Mouse (Mus musculus): ENCODE measurements around the gene Btbd9. TPM values are rescaled to one million over a fixed set of nuclear protein-coding genes. Genes with fewer than 3 reads are reported as not detected.

Btbd9 gene
- polyA plus RNA-seq, 1 experiment, result 80.3 TPM

DNA sequence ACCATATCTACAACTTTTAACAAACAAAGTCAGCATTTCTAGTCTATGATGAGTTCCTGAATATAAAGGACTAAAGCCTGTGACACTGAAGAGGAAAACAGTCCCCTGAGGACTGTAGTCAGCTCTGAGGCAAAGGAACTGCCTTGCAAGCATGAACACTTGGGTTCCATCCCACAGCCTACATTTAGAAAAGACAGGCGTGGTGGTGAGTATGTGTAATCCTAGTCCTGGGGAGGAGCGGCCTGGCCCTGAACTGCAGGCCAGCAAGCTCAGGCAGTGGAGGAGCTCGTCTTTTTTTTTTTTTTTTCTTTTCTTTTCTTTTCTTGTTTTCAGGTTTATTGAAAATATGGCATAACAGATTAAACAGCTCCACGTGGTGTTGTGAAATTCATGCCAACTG is 181.0 kb downstream of the Btbd9 start:
- Histone ChIP-seq H3K4me1 (peaks cover 3% of the 10 kb centered on the region; the same call in 1 of the 2 replicates), H3K36me3 (replicated peaks; ENCODE audit: low read length) (no peaks in the 10 kb centered on the region), H3K4me3 (replicated peaks) (no peak overlapping the region), H3K9me3 (0 out of 2 replicates have a peak, but pooled peaks cover 2% of the 10 kb centered on the region), H3K27me3 (replicated peaks) (no peaks in the 10 kb centered on the region)
- TF ChIP-seq GATA1 (IDR thresholded peaks at IDR 0.05; ENCODE audit: borderline replicate concordance, low read length) (no peak), FLI1 (IDR thresholded peaks at IDR 0.05; ENCODE audit: low read length) (no peak)

DNA sequence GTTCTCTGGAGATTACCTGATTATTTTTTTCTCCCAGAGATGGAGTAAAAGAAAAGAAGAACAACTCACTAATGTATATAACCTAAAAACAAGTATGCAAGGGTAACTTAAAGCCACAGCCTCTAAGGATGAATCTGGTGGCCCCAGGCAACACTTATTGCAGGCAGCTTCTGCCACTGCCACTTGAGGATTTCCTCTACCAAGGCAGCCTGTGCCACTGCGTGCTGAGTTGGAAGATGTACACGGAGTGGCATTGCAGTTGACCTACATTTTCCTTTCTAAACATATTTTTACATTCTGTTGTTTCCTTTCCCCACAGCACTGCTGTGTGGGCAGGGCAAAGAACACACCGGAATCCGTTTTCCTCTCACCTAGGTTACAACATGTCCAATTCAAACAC is 184.3 kb downstream of the Btbd9 start:
- H3K9me3 ChIP-seq, result 0 out of 2 replicates have a peak, but pooled peaks cover 2% of the 10 kb centered on the region
- H3K4me1 ChIP-seq, result peaks cover 15% of the 10 kb centered on the region
- H3K36me3 ChIP-seq (replicated peaks; ENCODE audit: low read length), result no peaks in the 10 kb centered on the region
- no peak overlapping the region for H3K4me3 ChIP-seq (replicated peaks)
- no peak for TF ChIP-seq GATA1 (IDR thresholded peaks at IDR 0.05; ENCODE audit: borderline replicate concordance, low read length)
- no peak for TF ChIP-seq FLI1 (IDR thresholded peaks at IDR 0.05; ENCODE audit: low read length)
- H3K27me3 ChIP-seq (replicated peaks), result no peaks in the 10 kb centered on the region

DNA sequence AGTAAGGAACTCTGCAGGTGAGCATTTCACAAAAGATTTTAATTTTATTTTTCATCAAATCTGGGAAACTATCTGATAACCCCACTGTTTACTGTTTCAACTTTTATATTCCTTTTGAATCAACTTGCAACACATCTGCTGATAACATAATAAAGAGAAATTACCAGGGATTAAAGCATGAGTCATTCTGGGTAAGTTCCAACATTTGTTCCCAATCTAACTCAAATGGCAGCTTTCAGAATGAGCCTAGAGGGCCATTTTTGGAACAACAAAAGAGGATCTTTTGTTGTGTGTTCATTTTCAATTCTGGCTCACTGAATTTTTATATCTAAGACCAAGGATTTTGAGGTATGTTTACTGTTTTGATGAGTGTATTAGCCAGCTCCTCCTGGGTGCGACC is 185.1 kb downstream of the Btbd9 start:
- no peaks in the 10 kb centered on the region for H3K27me3 ChIP-seq (replicated peaks)
- H3K9me3 ChIP-seq, result 0 out of 2 replicates have a peak, but pooled peaks cover 2% of the 10 kb centered on the region
- no peak overlapping the region for H3K4me3 ChIP-seq (replicated peaks)
- TF ChIP-seq GATA1 (IDR thresholded peaks at IDR 0.05; ENCODE audit: borderline replicate concordance, low read length) (no peak), FLI1 (IDR thresholded peaks at IDR 0.05; ENCODE audit: low read length) (no peak)
- H3K36me3 ChIP-seq (replicated peaks; ENCODE audit: low read length), result no peaks in the 10 kb centered on the region
- H3K4me1 ChIP-seq, result peaks cover 15% of the 10 kb centered on the region

DNA sequence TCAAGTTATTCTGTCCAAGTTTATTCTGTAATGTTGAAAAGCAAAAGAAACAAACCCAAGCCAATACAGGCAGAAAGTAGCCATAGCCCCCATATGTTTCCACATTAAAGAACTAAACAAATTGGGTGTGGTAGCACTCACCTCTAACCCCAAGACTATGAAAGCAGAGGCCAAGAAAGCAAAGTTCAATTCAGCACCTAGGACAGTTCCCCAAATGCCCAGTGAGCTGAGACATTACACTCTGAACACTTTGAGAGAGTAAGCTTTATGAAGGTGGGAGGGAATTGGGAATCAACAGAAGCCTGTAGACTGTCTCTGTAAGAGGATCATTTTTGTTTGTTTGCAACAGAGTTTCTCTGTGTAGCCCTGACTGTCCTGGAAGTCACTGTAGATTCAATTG is 186.6 kb downstream of the Btbd9 start:
- 0 out of 2 replicates have a peak, but pooled peaks cover 2% of the 10 kb centered on the region for H3K9me3 ChIP-seq
- H3K4me3 ChIP-seq (replicated peaks), result no peak overlapping the region
- H3K36me3 ChIP-seq (replicated peaks; ENCODE audit: low read length), result no peaks in the 10 kb centered on the region
- TF ChIP-seq GATA1 (IDR thresholded peaks at IDR 0.05; ENCODE audit: borderline replicate concordance, low read length) (no peak), FLI1 (IDR thresholded peaks at IDR 0.05; ENCODE audit: low read length) (no peak)
- peaks cover 22% of the 10 kb centered on the region for H3K4me1 ChIP-seq
- H3K27me3 ChIP-seq (replicated peaks), result no peaks in the 10 kb centered on the region

DNA sequence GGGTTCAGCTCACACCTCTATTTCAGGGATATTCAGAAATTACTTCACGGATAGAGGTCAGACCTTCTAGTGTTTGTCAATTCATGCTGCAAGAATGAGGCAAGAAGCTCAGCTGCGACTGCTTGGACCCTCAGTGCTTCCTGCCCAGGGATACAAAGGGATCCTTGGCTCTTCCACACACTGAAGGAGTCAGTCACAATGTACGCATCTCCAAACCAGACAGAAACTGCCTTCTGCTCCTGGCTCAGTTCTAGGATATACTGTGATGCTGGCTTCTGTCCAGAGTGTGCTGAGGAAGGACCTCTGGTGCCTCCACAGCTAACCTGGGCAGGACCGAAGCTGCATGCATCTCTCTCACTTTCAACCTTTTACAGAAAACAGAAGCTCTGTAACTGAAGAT is 187.5 kb downstream of the Btbd9 start:
- peaks cover 23% of the 10 kb centered on the region for H3K4me1 ChIP-seq
- H3K36me3 ChIP-seq (replicated peaks; ENCODE audit: low read length), result no peaks in the 10 kb centered on the region
- H3K4me3 ChIP-seq (replicated peaks), result no peak overlapping the region
- H3K9me3 ChIP-seq, result 0 out of 2 replicates have a peak, but pooled peaks cover 2% of the 10 kb centered on the region
- H3K27me3 ChIP-seq (replicated peaks), result no peaks in the 10 kb centered on the region
- TF ChIP-seq FLI1 (IDR thresholded peaks at IDR 0.05; ENCODE audit: low read length) (no peak), GATA1 (IDR thresholded peaks at IDR 0.05; ENCODE audit: borderline replicate concordance, low read length) (no peak)

DNA sequence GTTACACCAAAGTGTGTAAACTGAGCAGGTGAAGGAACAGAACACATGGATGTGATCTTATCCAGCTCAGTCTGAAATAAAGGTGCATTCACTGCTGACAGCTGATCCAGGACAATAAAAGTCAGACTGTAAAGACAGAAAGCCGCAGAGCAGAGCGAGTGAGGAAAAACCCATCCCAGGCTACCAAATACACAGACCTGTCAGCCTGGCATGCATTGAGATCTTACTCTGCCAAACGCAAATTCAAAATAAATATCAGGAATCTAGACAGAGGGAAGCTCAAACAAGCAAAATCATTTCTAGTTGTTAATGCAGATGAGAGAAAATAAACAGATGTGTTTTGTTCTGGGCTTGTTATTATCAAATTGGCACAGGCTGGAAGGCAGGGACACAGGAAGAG is 187.9 kb downstream of the Btbd9 start:
- no peak overlapping the region for H3K4me3 ChIP-seq (replicated peaks)
- H3K27me3 ChIP-seq (replicated peaks), result no peaks in the 10 kb centered on the region
- H3K36me3 ChIP-seq (replicated peaks; ENCODE audit: low read length), result no peaks in the 10 kb centered on the region
- no peak for TF ChIP-seq FLI1 (IDR thresholded peaks at IDR 0.05; ENCODE audit: low read length)
- no peak for TF ChIP-seq GATA1 (IDR thresholded peaks at IDR 0.05; ENCODE audit: borderline replicate concordance, low read length)
- 0 out of 2 replicates have a peak, but pooled peaks cover 2% of the 10 kb centered on the region for H3K9me3 ChIP-seq
- peaks cover 23% of the 10 kb centered on the region for H3K4me1 ChIP-seq

DNA sequence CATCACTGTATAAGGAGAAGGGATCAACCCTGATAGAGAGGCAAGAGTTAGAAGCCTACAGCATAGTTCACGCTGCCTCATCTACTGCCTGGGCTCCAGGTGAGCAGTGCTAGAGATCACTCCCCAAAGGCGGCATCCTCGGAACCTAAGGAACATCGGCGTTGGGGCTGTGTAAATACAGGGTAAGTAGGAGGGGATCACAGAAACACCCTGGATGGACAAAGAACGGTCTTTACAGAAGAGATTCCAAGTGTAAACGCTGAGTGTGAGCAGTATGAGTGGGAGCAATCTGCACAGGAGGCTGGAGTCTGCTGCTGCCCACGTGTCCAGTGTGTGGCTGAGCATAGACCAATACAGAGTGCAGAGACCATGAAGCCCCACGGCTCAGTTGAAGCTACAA is 190.0 kb downstream of the Btbd9 start:
- H3K9me3 ChIP-seq, result 0 out of 2 replicates have a peak, but pooled peaks cover 2% of the 10 kb centered on the region
- peaks cover 31% of the 10 kb centered on the region for H3K4me1 ChIP-seq
- H3K4me3 ChIP-seq (replicated peaks), result no peak overlapping the region
- H3K27me3 ChIP-seq (replicated peaks), result no peaks in the 10 kb centered on the region
- H3K36me3 ChIP-seq (replicated peaks; ENCODE audit: low read length), result no peaks in the 10 kb centered on the region
- no peak for TF ChIP-seq FLI1 (IDR thresholded peaks at IDR 0.05; ENCODE audit: low read length)

DNA sequence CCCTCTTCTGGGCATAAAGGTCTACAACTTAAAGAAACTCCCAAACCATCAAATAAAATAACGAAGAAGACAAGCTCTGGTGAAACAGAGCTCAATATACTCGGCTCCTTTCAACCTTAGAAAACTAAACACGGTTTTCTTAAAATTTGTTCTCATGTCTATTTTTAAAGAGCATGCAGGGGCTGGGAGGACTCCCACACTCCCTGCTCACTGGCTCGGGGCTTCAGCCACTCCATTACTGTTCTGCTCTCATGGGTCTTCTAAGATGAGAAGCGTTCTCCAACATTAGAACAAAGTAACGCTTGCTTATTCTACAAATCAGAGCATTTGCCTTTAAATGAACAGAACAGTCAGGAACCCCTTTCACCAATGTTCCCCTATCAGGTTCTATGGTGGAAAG is 192.6 kb downstream of the Btbd9 start:
- TF ChIP-seq FLI1 (IDR thresholded peaks at IDR 0.05; ENCODE audit: low read length), result no peak
- Histone ChIP-seq H3K27me3 (replicated peaks) (no peaks in the 10 kb centered on the region), H3K36me3 (replicated peaks; ENCODE audit: low read length) (no peaks in the 10 kb centered on the region)

DNA sequence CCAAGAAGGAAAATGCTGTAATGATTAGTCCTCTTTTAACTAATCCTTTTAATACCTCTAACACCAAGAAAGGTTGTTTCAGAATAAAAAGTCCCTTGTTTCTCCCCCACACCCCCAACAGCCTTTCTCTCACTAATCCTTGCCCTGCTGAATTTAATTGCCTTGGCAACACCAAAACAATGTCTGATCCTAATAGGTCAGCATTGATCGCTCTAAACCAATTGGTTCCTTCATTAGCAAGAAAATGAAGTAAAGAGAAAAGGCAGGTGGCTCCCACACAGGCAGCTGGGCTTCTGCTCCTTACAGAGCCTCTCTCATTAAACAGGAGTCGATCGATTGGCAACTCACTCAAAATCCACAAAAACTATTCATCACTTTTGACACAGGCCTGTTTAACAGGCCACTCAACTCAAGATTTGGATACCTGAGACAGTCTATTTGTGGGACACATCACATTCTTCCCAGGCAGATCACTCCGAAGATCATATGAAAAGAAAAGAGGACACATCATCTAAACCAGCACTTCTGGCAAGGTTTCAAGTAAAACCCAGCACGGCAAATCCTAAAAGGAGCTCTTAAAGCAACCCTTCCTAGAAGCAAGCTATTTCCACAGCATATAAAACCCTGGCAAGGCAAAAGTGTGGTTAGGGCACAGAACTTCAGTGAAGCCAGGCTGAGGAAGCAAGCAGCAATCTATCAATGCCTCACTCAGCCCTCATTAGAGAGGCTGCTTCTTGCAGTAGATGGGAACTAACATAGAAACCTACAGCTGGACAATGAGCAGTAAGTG is 197.9 kb downstream of the Btbd9 start:
- no peaks in the 10 kb centered on the region for H3K27me3 ChIP-seq (replicated peaks)
- H3K9me3 ChIP-seq, result 0 out of 2 replicates have a peak, but pooled peaks cover 5% of the 10 kb centered on the region
- H3K4me1 ChIP-seq, result peaks cover 28% of the 10 kb centered on the region
- no peak for TF ChIP-seq FLI1 (IDR thresholded peaks at IDR 0.05; ENCODE audit: low read length)
- TF ChIP-seq GATA1 (IDR thresholded peaks at IDR 0.05; ENCODE audit: borderline replicate concordance, low read length), result no peak
- H3K4me3 ChIP-seq (replicated peaks), result no peak overlapping the region
- no peaks in the 10 kb centered on the region for H3K36me3 ChIP-seq (replicated peaks; ENCODE audit: low read length)

More for the DNA sequence above, 192.6 kb downstream of the Btbd9 start:
- peaks cover 37% of the 10 kb centered on the region for H3K4me1 ChIP-seq
- no peaks in the 10 kb centered on the region for H3K9me3 ChIP-seq
- no peak overlapping the region for H3K4me3 ChIP-seq (replicated peaks)

DNA sequence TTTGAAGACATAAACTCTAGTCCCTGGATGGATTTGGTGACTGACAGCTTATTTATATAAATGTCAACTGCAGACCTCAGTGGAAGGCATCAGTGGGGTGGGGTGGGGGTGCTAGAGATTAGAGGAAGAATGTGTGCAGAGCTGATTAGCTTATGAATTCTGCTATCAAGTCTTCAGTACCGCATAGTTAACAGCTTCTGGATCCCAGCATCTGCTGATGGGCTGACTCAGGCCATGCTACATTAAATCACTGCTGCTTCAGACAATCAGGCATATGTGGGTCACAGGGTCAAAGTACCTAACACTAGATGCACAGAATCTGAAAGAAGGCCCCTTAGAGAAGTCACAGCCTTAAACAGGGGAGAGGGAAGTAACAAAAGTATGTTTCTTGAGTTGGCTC is 198.5 kb downstream of the Btbd9 start:
- no peaks in the 10 kb centered on the region for H3K36me3 ChIP-seq (replicated peaks; ENCODE audit: low read length)
- H3K4me1 ChIP-seq, result peaks cover 26% of the 10 kb centered on the region
- TF ChIP-seq GATA1 (IDR thresholded peaks at IDR 0.05; ENCODE audit: borderline replicate concordance, low read length), result no peak
- no peak for TF ChIP-seq FLI1 (IDR thresholded peaks at IDR 0.05; ENCODE audit: low read length)
- 0 out of 2 replicates have a peak, but pooled peaks cover 5% of the 10 kb centered on the region for H3K9me3 ChIP-seq
- H3K4me3 ChIP-seq (replicated peaks), result no peak overlapping the region
- no peaks in the 10 kb centered on the region for H3K27me3 ChIP-seq (replicated peaks)

All from megakaryocyte, embryonic 14.5 days (primary cell).